Mouse (Mus musculus): ENCODE data around the gene Crabp2.

DNA sequence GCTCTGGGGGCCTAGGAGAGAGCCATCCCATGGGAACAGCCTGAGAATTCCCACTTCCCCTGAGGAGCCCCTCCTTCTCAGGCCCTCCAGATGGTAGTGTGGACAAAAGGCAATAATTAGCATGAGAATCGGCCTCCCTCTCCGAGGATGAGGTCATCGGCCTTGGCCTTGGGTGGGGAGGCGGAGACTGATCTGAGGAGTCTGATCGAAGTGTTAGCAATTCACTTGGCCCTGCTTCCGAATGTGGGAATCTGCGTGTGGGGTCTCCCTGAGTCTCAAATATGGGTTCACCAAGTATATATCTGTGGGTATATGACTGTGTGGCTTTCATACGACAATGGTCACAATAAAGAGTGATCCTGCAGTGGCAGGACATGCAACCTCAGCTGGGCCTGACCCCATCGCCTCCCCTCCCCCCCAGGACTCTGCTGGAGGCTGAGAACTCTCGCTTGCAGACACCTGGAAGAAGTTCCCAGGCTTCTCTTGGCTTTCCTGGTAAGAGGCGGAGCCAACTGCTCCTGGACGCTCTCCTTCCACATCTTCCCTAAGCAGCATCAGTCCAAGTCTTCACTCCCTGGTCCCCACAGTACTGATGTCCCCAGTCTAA, 26.0 kb downstream of the Crabp2 start:
- TF ChIP-seq CTCF (IDR thresholded peaks at IDR 0.05; ENCODE audit: insufficient read depth, low read depth, low read length) (no peak), POLR2A (IDR thresholded peaks at IDR 0.05; ENCODE audit: insufficient read depth, low read depth, low read length) (no peak)

All from olfactory bulb, adult 2 months (tissue).